Mouse (Mus musculus): Measurements from ENCODE around the gene Tppp2. TPM values are rescaled to one million over a fixed set of nuclear protein-coding genes. Genes with fewer than 3 reads are reported as not detected.
A peak's percentile ranks its signal among the peaks of the same experiment; 100 is the strongest.
"Not testable (repeated sequence)": the region's sequence is repeated elsewhere in the genome, so short reads cannot be mapped to it uniquely, and the experiment has no call there.

Gene Tppp2
- polyA plus RNA-seq, 1 experiment from 2014 or later: not detected

- not testable (repeated sequence) for H3K4me3 ChIP-seq (ENCODE audit: low read depth, low read length); ATAC-seq (ENCODE audit: insufficient number of reproducible peaks, low FRiP score, low TSS enrichment, low read depth); H3K27me3 ChIP-seq (ENCODE audit: control insufficient read depth, insufficient read depth, low read length); DNase-seq (ENCODE audit: low spot score); H3K4me2 ChIP-seq (ENCODE audit: low read depth, severe bottlenecking); H3K9me3 ChIP-seq (ENCODE audit: control insufficient read depth, low read length); H3K36me3 ChIP-seq (ENCODE audit: control insufficient read depth, insufficient read depth, low read length); H3K27ac ChIP-seq (replicated peaks; ENCODE audit: low read depth, low read length); H3K9ac ChIP-seq (ENCODE audit: low read length); H3K4me1 ChIP-seq (ENCODE audit: control insufficient read depth, insufficient read depth, low read length)
- WGBS: 94% methylated on average over 11 of the region's 11 CpGs
These were observed 8.7 kb downstream of the Tppp2 start for GRCm38 (mm10) chr14:51926930-51927329.

- Histone ChIP-seq H3K27me3 (ENCODE audit: control insufficient read depth, insufficient read depth, low read length) (no peaks in the 10 kb centered on the region), H3K9me3 (ENCODE audit: control insufficient read depth, low read length) (no peaks in the 10 kb centered on the region; the same call in 1 of the 2 replicates), H3K27ac (replicated peaks; ENCODE audit: low read depth, low read length) (no peak overlapping the region), H3K4me1 (ENCODE audit: control insufficient read depth, insufficient read depth, low read length) (no peaks in the 10 kb centered on the region), H3K36me3 (ENCODE audit: control insufficient read depth, insufficient read depth, low read length) (no peaks in the 10 kb centered on the region), H3K9ac (ENCODE audit: low read length) (no peak overlapping the region), H3K4me2 (ENCODE audit: low read depth, severe bottlenecking) (no peak overlapping the region), H3K4me3 (ENCODE audit: low read depth, low read length) (no peak overlapping the region)
- no peak for ATAC-seq (ENCODE audit: insufficient number of reproducible peaks, low FRiP score, low TSS enrichment, low read depth)
- DNase-seq (ENCODE audit: low spot score): no peak
- WGBS: 84% methylated on average over 8 of the region's 8 CpGs
These were observed 11.2 kb downstream of the Tppp2 start for GRCm38 (mm10) chr14:51929309-51929943.

GRCm38 (mm10) chr14:51929968-51930367 lies 11.7 kb downstream of the Tppp2 start:
- H3K4me2 ChIP-seq (ENCODE audit: low read depth, severe bottlenecking): no peak overlapping the region
- no peak overlapping the region for H3K27ac ChIP-seq (replicated peaks; ENCODE audit: low read depth, low read length)
- H3K9me3 ChIP-seq (ENCODE audit: control insufficient read depth, low read length): no peaks in the 10 kb centered on the region; the same call in 1 of the 2 replicates
- H3K9ac ChIP-seq (ENCODE audit: low read length): no peak overlapping the region
- H3K36me3 ChIP-seq (ENCODE audit: control insufficient read depth, insufficient read depth, low read length): no peaks in the 10 kb centered on the region
- no peaks in the 10 kb centered on the region for H3K27me3 ChIP-seq (ENCODE audit: control insufficient read depth, insufficient read depth, low read length)
- no peak for DNase-seq (ENCODE audit: low spot score)
- no peaks in the 10 kb centered on the region for H3K4me1 ChIP-seq (ENCODE audit: control insufficient read depth, insufficient read depth, low read length)
- H3K4me3 ChIP-seq (ENCODE audit: low read depth, low read length): no peak overlapping the region
- ATAC-seq (ENCODE audit: insufficient number of reproducible peaks, low FRiP score, low TSS enrichment, low read depth): no peak
- WGBS: 62% methylated on average over 9 of the region's 9 CpGs

GRCm38 (mm10) chr14:51930824-51931223 lies 12.6 kb downstream of the Tppp2 start:
- no peaks in the 10 kb centered on the region; the same call in 1 of the 2 replicates for H3K9me3 ChIP-seq (ENCODE audit: control insufficient read depth, low read length)
- H3K9ac ChIP-seq (ENCODE audit: low read length): no peak overlapping the region
- WGBS: 36% methylated on average over 5 of the region's 5 CpGs
- H3K36me3 ChIP-seq (ENCODE audit: control insufficient read depth, insufficient read depth, low read length): no peaks in the 10 kb centered on the region
- H3K4me1 ChIP-seq (ENCODE audit: control insufficient read depth, insufficient read depth, low read length): no peaks in the 10 kb centered on the region
- H3K4me2 ChIP-seq (ENCODE audit: low read depth, severe bottlenecking): no peak overlapping the region
- DNase-seq (ENCODE audit: low spot score) (peak; percentile 69), ATAC-seq (ENCODE audit: insufficient number of reproducible peaks, low FRiP score, low TSS enrichment, low read depth) (0 out of 2 replicates have a peak, but pooled peaks have one; percentile 31)
- no peak overlapping the region for H3K4me3 ChIP-seq (ENCODE audit: low read depth, low read length)
- no peaks in the 10 kb centered on the region for H3K27me3 ChIP-seq (ENCODE audit: control insufficient read depth, insufficient read depth, low read length)
- no peak overlapping the region for H3K27ac ChIP-seq (replicated peaks; ENCODE audit: low read depth, low read length)

- ATAC-seq (ENCODE audit: insufficient number of reproducible peaks, low FRiP score, low TSS enrichment, low read depth) (no peak), DNase-seq (ENCODE audit: low spot score) (no peak)
- no peaks in the 10 kb centered on the region for H3K4me1 ChIP-seq (ENCODE audit: control insufficient read depth, insufficient read depth, low read length)
- no peaks in the 10 kb centered on the region; the same call in 1 of the 2 replicates for H3K9me3 ChIP-seq (ENCODE audit: control insufficient read depth, low read length)
- no peaks in the 10 kb centered on the region for H3K27me3 ChIP-seq (ENCODE audit: control insufficient read depth, insufficient read depth, low read length)
- no peak overlapping the region for H3K4me3 ChIP-seq (ENCODE audit: low read depth, low read length)
- H3K4me2 ChIP-seq (ENCODE audit: low read depth, severe bottlenecking): no peak overlapping the region
- WGBS: 69% methylated on average over 10 of the region's 10 CpGs
- no peaks in the 10 kb centered on the region for H3K36me3 ChIP-seq (ENCODE audit: control insufficient read depth, insufficient read depth, low read length)
- H3K27ac ChIP-seq (replicated peaks; ENCODE audit: low read depth, low read length): no peak overlapping the region
- no peak overlapping the region for H3K9ac ChIP-seq (ENCODE audit: low read length)
These were observed 14.1 kb downstream of the Tppp2 start for GRCm38 (mm10) chr14:51932092-51933020.

- Histone ChIP-seq H3K27me3 (ENCODE audit: control insufficient read depth, insufficient read depth, low read length) (no peaks in the 10 kb centered on the region), H3K36me3 (ENCODE audit: control insufficient read depth, insufficient read depth, low read length) (no peaks in the 10 kb centered on the region), H3K27ac (replicated peaks; ENCODE audit: low read depth, low read length) (no peak overlapping the region), H3K9ac (ENCODE audit: low read length) (no peak overlapping the region), H3K4me3 (ENCODE audit: low read depth, low read length) (no peak overlapping the region), H3K4me1 (ENCODE audit: control insufficient read depth, insufficient read depth, low read length) (no peaks in the 10 kb centered on the region), H3K4me2 (ENCODE audit: low read depth, severe bottlenecking) (no peak overlapping the region), H3K9me3 (ENCODE audit: control insufficient read depth, low read length) (no peaks in the 10 kb centered on the region; the same call in 1 of the 2 replicates)
- DNase-seq (ENCODE audit: low spot score): no peak
- 84% methylated on average over 9 of the region's 9 CpGs for WGBS
- ATAC-seq (ENCODE audit: insufficient number of reproducible peaks, low FRiP score, low TSS enrichment, low read depth): no peak
These were observed 20.8 kb downstream of the Tppp2 start for GRCm38 (mm10) chr14:51939005-51939404.

GRCm38 (mm10) chr14:51940944-51941560 lies 22.8 kb downstream of the Tppp2 start:
- no peaks in the 10 kb centered on the region for H3K9me3 ChIP-seq (ENCODE audit: control insufficient read depth, low read length)
- no peak overlapping the region for H3K27ac ChIP-seq (replicated peaks; ENCODE audit: low read depth, low read length)
- H3K36me3 ChIP-seq (ENCODE audit: control insufficient read depth, insufficient read depth, low read length): no peaks in the 10 kb centered on the region
- ATAC-seq (ENCODE audit: insufficient number of reproducible peaks, low FRiP score, low TSS enrichment, low read depth) (0 out of 2 replicates have a peak, but pooled peaks have one; percentile 44), DNase-seq (ENCODE audit: low spot score) (peak; percentile 57)
- no peak overlapping the region for H3K4me2 ChIP-seq (ENCODE audit: low read depth, severe bottlenecking)
- WGBS: 31% methylated on average over 8 of the region's 8 CpGs
- H3K4me3 ChIP-seq (ENCODE audit: low read depth, low read length): no peak overlapping the region
- H3K9ac ChIP-seq (ENCODE audit: low read length): no peak overlapping the region
- H3K4me1 ChIP-seq (ENCODE audit: control insufficient read depth, insufficient read depth, low read length): no peaks in the 10 kb centered on the region
- no peaks in the 10 kb centered on the region for H3K27me3 ChIP-seq (ENCODE audit: control insufficient read depth, insufficient read depth, low read length)

- H3K36me3 ChIP-seq (ENCODE audit: control insufficient read depth, insufficient read depth, low read length): no peaks in the 10 kb centered on the region
- no peak overlapping the region for H3K4me3 ChIP-seq (ENCODE audit: low read depth, low read length)
- no peak overlapping the region for H3K4me2 ChIP-seq (ENCODE audit: low read depth, severe bottlenecking)
- no peaks in the 10 kb centered on the region for H3K9me3 ChIP-seq (ENCODE audit: control insufficient read depth, low read length)
- WGBS: 76% methylated on average over 9 of the region's 9 CpGs
- no peak for ATAC-seq (ENCODE audit: insufficient number of reproducible peaks, low FRiP score, low TSS enrichment, low read depth)
- no peaks in the 10 kb centered on the region for H3K4me1 ChIP-seq (ENCODE audit: control insufficient read depth, insufficient read depth, low read length)
- no peak overlapping the region for H3K27ac ChIP-seq (replicated peaks; ENCODE audit: low read depth, low read length)
- no peak for DNase-seq (ENCODE audit: low spot score)
- no peak overlapping the region for H3K9ac ChIP-seq (ENCODE audit: low read length)
- no peaks in the 10 kb centered on the region for H3K27me3 ChIP-seq (ENCODE audit: control insufficient read depth, insufficient read depth, low read length)
These were observed 23.4 kb downstream of the Tppp2 start for GRCm38 (mm10) chr14:51941577-51941976.
